Mouse (Mus musculus) liver, embryonic 12.5 days (tissue): ENCODE results near the gene Dclk1. TPM values are rescaled to one million over a fixed set of nuclear protein-coding genes. Genes with fewer than 3 reads are reported as not detected.

Source experiments
- ATAC-seq: fragments of 200-750 bp; cut with Nextera tagmentation; 2 replicates; pipeline ENCODE4 v1.8.0; 2017; ENCODE audit warnings: moderate number of reproducible peaks, mild to moderate bottlenecking, moderate library complexity
- H3K27ac ChIP-seq: fragments of 300-500 bp; sonication (generic); 2 replicates; pipeline ENCODE4 v1.5.1; 2016; ENCODE audit warnings: mild to moderate bottlenecking
- H3K27me3 ChIP-seq: fragments of 300-500 bp; sonication (generic); replicated peaks from 2 replicates; pipeline ENCODE4 v1.6.1; 2016; ENCODE audit warnings: mild to moderate bottlenecking, moderate library complexity
- H3K36me3 ChIP-seq: fragments of 300-500 bp; sonication (generic); 2 replicates; pipeline ENCODE4 v1.6.1; 2016; ENCODE audit warnings: mild to moderate bottlenecking, moderate library complexity
- H3K4me1 ChIP-seq: fragments of 300-500 bp; sonication (generic); 2 replicates; pipeline ENCODE4 v1.6.1; 2016
- H3K4me2 ChIP-seq: fragments of 300-500 bp; sonication (generic); 2 replicates; pipeline ENCODE4 v1.6.1; 2016; ENCODE audit warnings: mild to moderate bottlenecking, moderate library complexity
- H3K4me3 ChIP-seq: fragments of 300-500 bp; sonication (generic); 2 replicates; pipeline ENCODE4 v1.5.1; 2016; ENCODE audit warnings: mild to moderate bottlenecking, moderate library complexity
- H3K9ac ChIP-seq: fragments of 300-500 bp; sonication (generic); 2 replicates; pipeline ENCODE4 v1.6.1; 2016; ENCODE audit warnings: mild to moderate bottlenecking, moderate library complexity
- H3K9me3 ChIP-seq: fragments of 300-500 bp; sonication (generic); replicated peaks from 2 replicates; pipeline ENCODE4 v1.6.1; 2016; ENCODE audit warnings: mild to moderate bottlenecking, moderate library complexity
- WGBS: fragments of 180-500 bp; shearing (Covaris S2); methylation state at CpG from one replicate; pipeline ENCODE4 v1.1.7; 2016; ENCODE audit not compliant: insufficient replicate concordance; 5-methylcytosine and 5-hydroxymethylcytosine counted together
- polyA plus RNA-seq: library from polyadenylated mRNA; unstranded; fragments of >200 nt; fragmentation: Nextera tagmentation; extraction: Ambion mirVana; gene quantifications from 2 replicates; pipeline ENCODE4 v1.2.1, GENCODE M21; 2016

Dclk1 gene
- polyA plus RNA-seq, 1 experiment from 2014 or later = 1.7 TPM

- H3K36me3 ChIP-seq = no peaks in the 10 kb centered on the region
- H3K9me3 ChIP-seq = no peaks in the 10 kb centered on the region
- no peaks in the 10 kb centered on the region for H3K4me1 ChIP-seq
- H3K27me3 ChIP-seq = no peaks in the 10 kb centered on the region
- H3K4me3 ChIP-seq = no peak overlapping the region
- no peak overlapping the region for H3K9ac ChIP-seq
- no peak for ATAC-seq
- WGBS = 73% methylated on average over 9 of the region's 9 CpGs
- H3K4me2 ChIP-seq = no peak overlapping the region
- H3K27ac ChIP-seq = no peak overlapping the region
These were observed 254.3 kb downstream of the Dclk1 start for GRCm38 (mm10) chr3:55496462-55496941.

- Histone ChIP-seq H3K4me3 (no peak overlapping the region), H3K4me2 (no peak overlapping the region), H3K4me1 (no peaks in the 10 kb centered on the region), H3K27me3 (no peaks in the 10 kb centered on the region), H3K9ac (no peak overlapping the region), H3K27ac (no peak overlapping the region), H3K9me3 (no peaks in the 10 kb centered on the region), H3K36me3 (no peaks in the 10 kb centered on the region)
- 77% methylated on average over 7 of the region's 7 CpGs for WGBS
- no peak for ATAC-seq
These were observed 257.1 kb downstream of the Dclk1 start for GRCm38 (mm10) chr3:55499298-55499697.

- Histone ChIP-seq H3K36me3 (no peaks in the 10 kb centered on the region), H3K9me3 (no peaks in the 10 kb centered on the region), H3K4me2 (no peak overlapping the region), H3K4me3 (no peak overlapping the region), H3K27ac (no peak overlapping the region), H3K27me3 (no peaks in the 10 kb centered on the region), H3K9ac (no peak overlapping the region), H3K4me1 (no peaks in the 10 kb centered on the region)
- no peak for ATAC-seq
- WGBS = 72% methylated on average over 7 of the region's 7 CpGs
These were observed 268.0 kb downstream of the Dclk1 start for GRCm38 (mm10) chr3:55510198-55510597.

- 42% methylated on average over 6 of the region's 6 CpGs for WGBS
- Histone ChIP-seq H3K4me3 (no peak overlapping the region), H3K27me3 (no peaks in the 10 kb centered on the region), H3K27ac (no peak overlapping the region), H3K36me3 (no peaks in the 10 kb centered on the region), H3K9ac (no peak overlapping the region), H3K4me2 (no peak overlapping the region), H3K4me1 (no peaks in the 10 kb centered on the region), H3K9me3 (no peaks in the 10 kb centered on the region)
- no peak for ATAC-seq
These were observed 269.5 kb downstream of the Dclk1 start for GRCm38 (mm10) chr3:55511658-55512057.

- H3K9me3 ChIP-seq = no peaks in the 10 kb centered on the region
- H3K27me3 ChIP-seq = no peaks in the 10 kb centered on the region
- no peak overlapping the region for H3K4me2 ChIP-seq
- H3K4me1 ChIP-seq = no peaks in the 10 kb centered on the region
- WGBS = 72% methylated on average over 5 of the region's 5 CpGs
- no peak overlapping the region for H3K9ac ChIP-seq
- no peaks in the 10 kb centered on the region for H3K36me3 ChIP-seq
- no peak for ATAC-seq
- no peak overlapping the region for H3K4me3 ChIP-seq
- no peak overlapping the region for H3K27ac ChIP-seq
These were observed 273.8 kb downstream of the Dclk1 start for GRCm38 (mm10) chr3:55515966-55516365.

- no peak overlapping the region for H3K4me3 ChIP-seq
- no peak for ATAC-seq
- H3K9me3 ChIP-seq = no peaks in the 10 kb centered on the region
- 59% methylated on average over 17 of the region's 17 CpGs for WGBS
- no peaks in the 10 kb centered on the region for H3K36me3 ChIP-seq
- H3K4me2 ChIP-seq = 0 out of 2 replicates have a peak overlapping the region, but pooled peaks have one; percentile 14
- no peak overlapping the region for H3K9ac ChIP-seq
- no peak overlapping the region for H3K27ac ChIP-seq
- no peaks in the 10 kb centered on the region for H3K4me1 ChIP-seq
- H3K27me3 ChIP-seq = no peaks in the 10 kb centered on the region
These were observed 275.4 kb downstream of the Dclk1 start for GRCm38 (mm10) chr3:55517454-55518014.

- Histone ChIP-seq H3K4me2 (no peak overlapping the region), H3K4me1 (0 out of 2 replicates have a peak, but pooled peaks cover 3% of the 10 kb centered on the region), H3K4me3 (no peak overlapping the region), H3K9ac (no peak overlapping the region), H3K9me3 (no peaks in the 10 kb centered on the region), H3K36me3 (no peaks in the 10 kb centered on the region), H3K27ac (no peak overlapping the region), H3K27me3 (no peaks in the 10 kb centered on the region)
- no peak for ATAC-seq
- WGBS = 31% methylated on average over 12 of the region's 12 CpGs
These were observed 278.3 kb downstream of the Dclk1 start for GRCm38 (mm10) chr3:55520240-55521180.

- no peaks in the 10 kb centered on the region for H3K9me3 ChIP-seq
- H3K4me2 ChIP-seq = no peak overlapping the region
- no peaks in the 10 kb centered on the region for H3K36me3 ChIP-seq
- no peaks in the 10 kb centered on the region for H3K27me3 ChIP-seq
- no peak overlapping the region for H3K27ac ChIP-seq
- whole genome bisulfite sequencing = 73% methylated on average over 8 of the region's 8 CpGs
- no peak for ATAC-seq
- 0 out of 2 replicates have a peak, but pooled peaks cover 3% of the 10 kb centered on the region for H3K4me1 ChIP-seq
- no peak overlapping the region for H3K9ac ChIP-seq
- H3K4me3 ChIP-seq = no peak overlapping the region
These were observed 279.6 kb downstream of the Dclk1 start for GRCm38 (mm10) chr3:55521776-55522175.

GRCm38 (mm10) chr3:55523224-55523623, 281.1 kb downstream of the Dclk1 start:
- Histone ChIP-seq H3K9ac (no peak overlapping the region), H3K27ac (no peak overlapping the region), H3K4me1 (0 out of 2 replicates have a peak, but pooled peaks cover 3% of the 10 kb centered on the region), H3K4me2 (no peak overlapping the region), H3K4me3 (no peak overlapping the region), H3K36me3 (no peaks in the 10 kb centered on the region), H3K9me3 (no peaks in the 10 kb centered on the region), H3K27me3 (no peaks in the 10 kb centered on the region)
- 70% methylated on average over 7 of the region's 7 CpGs for WGBS
- ATAC-seq = no peak

GRCm38 (mm10) chr3:55523735-55524477, 281.7 kb downstream of the Dclk1 start:
- WGBS = 44% methylated on average over 16 of the region's 16 CpGs
- no peak overlapping the region; the same call in 1 of the 2 replicates for H3K4me2 ChIP-seq

GRCm38 (mm10) chr3:55524491-55525195, 282.5 kb downstream of the Dclk1 start:
- Histone ChIP-seq H3K4me1 (0 out of 2 replicates have a peak, but pooled peaks cover 3% of the 10 kb centered on the region), H3K4me2 (no peak overlapping the region), H3K27me3 (no peaks in the 10 kb centered on the region), H3K9me3 (no peaks in the 10 kb centered on the region), H3K9ac (no peak overlapping the region), H3K36me3 (no peaks in the 10 kb centered on the region), H3K4me3 (no peak overlapping the region), H3K27ac (no peak overlapping the region)
- no peak for ATAC-seq
- WGBS = 82% methylated on average over 9 of the region's 9 CpGs

More at GRCm38 (mm10) chr3:55523735-55524477, 281.7 kb downstream of the Dclk1 start:
- Histone ChIP-seq H3K4me1 (0 out of 2 replicates have a peak, but pooled peaks cover 3% of the 10 kb centered on the region), H3K9me3 (no peaks in the 10 kb centered on the region), H3K27me3 (no peaks in the 10 kb centered on the region), H3K4me3 (no peak overlapping the region), H3K9ac (no peak overlapping the region), H3K36me3 (no peaks in the 10 kb centered on the region), H3K27ac (no peak overlapping the region)
- ATAC-seq = no peak
